Mouse (Mus musculus) CH12.LX (cell line): Measurements from ENCODE around the gene Parp9. TPM values are rescaled to one million over a fixed set of nuclear protein-coding genes. Genes with fewer than 3 reads are reported as not detected.

Experiments used
- DNase-seq: peaks from one replicate; pipeline ENCODE4 v3.0.0-alpha.2; 2013; ENCODE audit errors: extremely low read depth
- H3K27ac ChIP-seq: 2 replicates; pipeline ENCODE4 v1.5.1; 2012; ENCODE audit warnings: low read depth, mild to moderate bottlenecking, control low read depth, moderate library complexity; ENCODE audit not compliant: insufficient read depth
- H3K27me3 ChIP-seq: replicated peaks from 2 replicates; pipeline ENCODE3; 2012; ENCODE audit warnings: inconsistent platforms
- H3K36me3 ChIP-seq, 2 experiments: replicated peaks in 1 of 2; 2 replicates each; pipeline versions ENCODE3 to v1.6.1; 2012; ENCODE audit warnings: inconsistent platforms in 1 of 2, low read length in 1 of 2, mild to moderate bottlenecking in 1 of 2, mixed read lengths in 1 of 2, moderate library complexity in 1 of 2; ENCODE audit not compliant: control insufficient read depth in 1 of 2, insufficient read depth in 1 of 2
- H3K4me1 ChIP-seq, 2 experiments: 2 replicates each; pipeline ENCODE4 v1.6.1; 2012; ENCODE audit warnings: inconsistent platforms in 1 of 2, moderate library complexity in 1 of 2; ENCODE audit not compliant: insufficient read depth in 2 of 2, control insufficient read depth in 1 of 2
- H3K4me2 ChIP-seq: 2 replicates; pipeline ENCODE4 v1.6.1; 2012; ENCODE audit warnings: low read depth, mild to moderate bottlenecking, control low read depth; ENCODE audit not compliant: poor library complexity, insufficient read depth, severe bottlenecking
- H3K4me3 ChIP-seq, 3 experiments: fragments of 150-350 bp in 1 of 3; sonication (generic) in 1 of 3; replicated peaks in 1 of 3; 2 replicates each; pipeline versions ENCODE3 to v1.5.1; 2011 to 2012; ENCODE audit warnings: low read depth in 2 of 3, low read length in 2 of 3, mild to moderate bottlenecking in 2 of 3, moderate library complexity in 2 of 3, control low read depth in 1 of 3, improper control_type of control experiment in 1 of 3, inconsistent platforms in 1 of 3, mixed read lengths in 1 of 3; ENCODE audit not compliant: poor library complexity in 1 of 3
- H3K79me2 ChIP-seq: replicated peaks from 2 replicates; pipeline ENCODE4 v1.6.1; 2012; ENCODE audit warnings: mild to moderate bottlenecking, moderate library complexity; ENCODE audit not compliant: control insufficient read depth, poor library complexity, insufficient read depth, severe bottlenecking; ENCODE audit errors: extremely low read depth
- H3K9ac ChIP-seq: 2 replicates; pipeline ENCODE4 v1.6.1; 2012; ENCODE audit warnings: low read depth, mild to moderate bottlenecking, control low read depth, moderate library complexity; ENCODE audit not compliant: insufficient read depth
- H3K9me3 ChIP-seq: replicated peaks from 2 replicates; pipeline ENCODE3; 2012; ENCODE audit warnings: low read length, inconsistent platforms, mixed read lengths
- BHLHE40 ChIP-seq: IDR thresholded peaks from 2 replicates; pipeline ENCODE4 v1.6.1; 2011; ENCODE audit warnings: mild to moderate bottlenecking, low read depth, low read length, improper control_type of control experiment
- CHD1 ChIP-seq: IDR thresholded peaks from 2 replicates; pipeline ENCODE4 v1.6.1; 2012; ENCODE audit warnings: low read depth, low read length, improper control_type of control experiment, inconsistent platforms
- E2F4 ChIP-seq: IDR thresholded peaks from 2 replicates; pipeline ENCODE4 v1.6.1; 2011; ENCODE audit warnings: low read depth, low read length, improper control_type of control experiment; ENCODE audit not compliant: insufficient replicate concordance
- EP300 ChIP-seq: IDR thresholded peaks from 2 replicates; pipeline ENCODE4 v1.6.1; 2011; ENCODE audit warnings: low read length, improper control_type of control experiment
- ETS1 ChIP-seq: conservative IDR thresholded peaks from 2 replicates; pipeline ENCODE4 v1.6.1; 2012; ENCODE audit warnings: low read depth, mild to moderate bottlenecking, inconsistent platforms, low read length, improper control_type of control experiment, moderate library complexity
- HCFC1 ChIP-seq: IDR thresholded peaks from 2 replicates; pipeline ENCODE4 v1.6.1; 2012; ENCODE audit warnings: low read depth, mild to moderate bottlenecking, inconsistent platforms, low read length, improper control_type of control experiment
- IRF4 ChIP-seq: IDR thresholded peaks from 2 replicates; pipeline ENCODE4 v1.6.1; 2014; ENCODE audit warnings: low read depth, mild to moderate bottlenecking, inconsistent platforms, low read length, improper control_type of control experiment
- JUN ChIP-seq: IDR thresholded peaks from 2 replicates; pipeline ENCODE4 v1.6.1; 2011; ENCODE audit warnings: low read depth, mild to moderate bottlenecking, low read length, improper control_type of control experiment, moderate library complexity; ENCODE audit not compliant: insufficient read depth
- JUND ChIP-seq: conservative IDR thresholded peaks from 2 replicates; pipeline ENCODE4 v1.6.1; 2011; ENCODE audit warnings: low read depth, low read length, improper control_type of control experiment
- KAT2A ChIP-seq: IDR thresholded peaks from 2 replicates; pipeline ENCODE4 v1.6.1; 2012; ENCODE audit warnings: low read length, improper control_type of control experiment, inconsistent platforms; ENCODE audit not compliant: insufficient replicate concordance
- MAFK ChIP-seq: IDR thresholded peaks from 2 replicates; pipeline ENCODE4 v1.6.1; 2011; ENCODE audit warnings: low read length, improper control_type of control experiment; ENCODE audit not compliant: insufficient replicate concordance
- MAX ChIP-seq: IDR thresholded peaks from 2 replicates; pipeline ENCODE4 v1.6.1; 2011; ENCODE audit warnings: low read length, improper control_type of control experiment
- MAZ ChIP-seq: IDR thresholded peaks from 2 replicates; pipeline ENCODE4 v1.6.1; 2012; ENCODE audit warnings: low read depth, mild to moderate bottlenecking, inconsistent platforms, low read length, improper control_type of control experiment, moderate library complexity
- MEF2A ChIP-seq: IDR thresholded peaks from 2 replicates; pipeline ENCODE4 v1.6.1; 2014; ENCODE audit warnings: low read depth, mild to moderate bottlenecking, inconsistent platforms, low read length, improper control_type of control experiment, borderline replicate concordance
- MXI1 ChIP-seq: IDR thresholded peaks from 2 replicates; pipeline ENCODE4 v1.6.1; 2011; ENCODE audit warnings: mild to moderate bottlenecking, low read depth, low read length, improper control_type of control experiment
- MYC ChIP-seq: IDR thresholded peaks from 2 replicates; pipeline ENCODE4 v1.6.1; 2011; ENCODE audit warnings: low read depth, mild to moderate bottlenecking, improper control_type of control experiment, low read length
- NELFE ChIP-seq: IDR thresholded peaks from 2 replicates; pipeline ENCODE4 v1.6.1; 2011; ENCODE audit warnings: low read depth, low read length, improper control_type of control experiment
- NRF1 ChIP-seq: IDR thresholded peaks from 2 replicates; pipeline ENCODE4 v1.6.1; 2014; ENCODE audit warnings: low read depth, mild to moderate bottlenecking, inconsistent platforms, low read length, improper control_type of control experiment, moderate library complexity
- PAX5 ChIP-seq: IDR thresholded peaks from 2 replicates; pipeline ENCODE4 v1.6.1; 2012; ENCODE audit warnings: low read length, inconsistent platforms, mixed read lengths
- POLR2AphosphoS2 ChIP-seq: IDR thresholded peaks from 2 replicates; pipeline ENCODE4 v1.6.1; 2011; ENCODE audit warnings: low read depth, low read length, improper control_type of control experiment
- RAD21 ChIP-seq: IDR thresholded peaks from 2 replicates; pipeline ENCODE4 v1.6.1; 2011; ENCODE audit warnings: low read depth, mild to moderate bottlenecking, low read length, improper control_type of control experiment, moderate library complexity
- RCOR1 ChIP-seq: conservative IDR thresholded peaks from 2 replicates; pipeline ENCODE4 v1.6.1; 2012; ENCODE audit warnings: low read depth, mild to moderate bottlenecking, inconsistent platforms, low read length, improper control_type of control experiment
- SIN3A ChIP-seq: IDR thresholded peaks from 2 replicates; pipeline ENCODE4 v1.6.1; 2012; ENCODE audit warnings: low read length, improper control_type of control experiment, inconsistent platforms
- TBP ChIP-seq: conservative IDR thresholded peaks from 2 replicates; pipeline ENCODE4 v1.6.1; 2011; ENCODE audit warnings: low read depth, low read length, improper control_type of control experiment
- USF2 ChIP-seq: conservative IDR thresholded peaks from 2 replicates; pipeline ENCODE4 v1.6.1; 2011; ENCODE audit warnings: low read depth, low read length, improper control_type of control experiment
- ZC3H11A ChIP-seq: IDR thresholded peaks from 2 replicates; pipeline ENCODE4 v1.6.1; 2012; ENCODE audit warnings: low read depth, mild to moderate bottlenecking, inconsistent platforms, low read length, improper control_type of control experiment
- ZKSCAN1 ChIP-seq: IDR thresholded peaks from 2 replicates; pipeline ENCODE4 v1.6.1; 2012; ENCODE audit warnings: low read depth, inconsistent platforms, low read length, improper control_type of control experiment, borderline replicate concordance
- ZMIZ1 ChIP-seq: IDR thresholded peaks from 2 replicates; pipeline ENCODE4 v1.6.1; 2012; ENCODE audit warnings: low read depth, mild to moderate bottlenecking, inconsistent platforms, low read length, improper control_type of control experiment
- ZNF384 ChIP-seq: IDR thresholded peaks from 2 replicates; pipeline ENCODE4 v1.6.1; 2012; ENCODE audit warnings: low read depth, low read length, improper control_type of control experiment, inconsistent platforms
- dilution Hi-C: fragments of 300-500 bp; cut with MboI; formaldehyde crosslinking; loops from 2 replicates; pipeline ENCODE4 v1.14.3; 2020; ENCODE audit warnings: low sequenced_read_pairs; ENCODE audit not compliant: extremely low pct_unique_long_range_greater_than_20kb, extremely low pct_ligation_motif_present
- in situ Hi-C: fragments of 300-500 bp; cut with MboI; formaldehyde crosslinking; loops from 3 replicates; pipeline ENCODE4 v1.14.3; 2019; ENCODE audit warnings: low sequenced_read_pairs, low pct_ligation_motif_present, low pct_unique_long_range_greater_than_20kb, mixed read lengths
- polyA plus RNA-seq: library from polyadenylated mRNA; unstranded; fragments of >175 nt; gene quantifications from 2 replicates; pipeline ENCODE4 v1.2.1, GENCODE M21; 2012; ENCODE audit warnings: low read depth; ENCODE audit not compliant: insufficient read length
- total RNA-seq, 2 experiments: library from RNA; depleted of rRNA; stranded (reverse); fragments of 300-350 nt in 1 of 2; fragments of >200 nt in 1 of 2; gene quantifications; 2 replicates each; pipeline ENCODE4 v1.2.3; 2012 to 2014

Parp9 gene
- total and polyA plus RNA-seq, 3 experiments: 30.3 to 53.1 (median 33.2) TPM

DNA sequence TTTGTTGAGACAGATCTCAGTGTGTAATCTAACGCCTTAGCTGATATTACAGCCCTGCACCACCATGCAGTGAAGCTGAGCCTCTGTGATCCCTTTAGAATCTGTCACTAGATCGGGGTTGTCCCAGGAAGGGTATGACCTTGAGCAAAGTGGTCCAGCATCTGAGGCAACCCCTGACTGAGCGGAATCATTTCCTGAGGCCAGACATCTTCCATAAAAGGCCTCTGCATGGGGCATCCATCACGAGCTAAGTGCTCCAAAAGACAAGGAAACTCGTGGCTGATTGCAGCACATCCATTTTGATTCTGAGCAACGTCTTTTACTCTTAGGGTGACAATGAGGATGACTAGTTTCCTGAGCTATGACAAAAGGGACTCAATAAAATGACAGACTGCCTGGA lies 43.3 kb upstream of the Parp9 start:
- H3K36me3 ChIP-seq: no peaks in the 10 kb centered on the region
- no peaks in the 10 kb centered on the region for H3K79me2 ChIP-seq
- H3K4me1 ChIP-seq: no peaks in the 10 kb centered on the region
- no peak for DNase-seq
- peaks cover 2% of the 10 kb centered on the region for H3K9me3 ChIP-seq
- H3K27ac ChIP-seq: no peak overlapping the region
- no peak overlapping the region for H3K9ac ChIP-seq
- in situ Hi-C loops: no loop called here
- no peaks in the 10 kb centered on the region for H3K27me3 ChIP-seq
- H3K4me2 ChIP-seq: no peak overlapping the region
- no peak for TF ChIP-seq MEF2A
- TF ChIP-seq HCFC1: no peak
- no peak for TF ChIP-seq PAX5
- TF ChIP-seq RAD21: no peak
- no peak for TF ChIP-seq CHD1
- TF ChIP-seq TBP: no peak
- TF ChIP-seq MYC: no peak
- TF ChIP-seq ZKSCAN1: no peak
- no peak overlapping the region for H3K4me3 ChIP-seq
- dilution Hi-C loops: no loop called here

DNA sequence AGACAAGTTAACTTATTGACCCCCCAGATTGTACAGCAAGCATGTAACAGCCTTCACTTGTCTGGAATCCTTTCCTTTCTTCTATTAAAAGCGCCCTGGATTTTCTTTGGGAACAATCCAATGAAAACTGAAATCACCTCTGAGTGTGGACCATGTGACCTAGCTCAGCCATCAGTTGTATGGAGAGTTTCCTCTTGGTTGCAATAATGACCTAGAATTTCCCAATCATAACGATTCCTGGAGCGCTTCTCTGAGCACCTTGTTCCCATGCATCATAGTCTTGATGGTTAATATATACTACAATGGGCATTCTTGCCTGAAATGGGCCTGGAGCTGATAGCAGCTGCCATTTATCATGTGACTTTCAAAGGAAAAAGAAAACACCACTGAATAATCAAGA lies 37.7 kb upstream of the Parp9 start:
- no peaks in the 10 kb centered on the region for H3K27me3 ChIP-seq

DNA sequence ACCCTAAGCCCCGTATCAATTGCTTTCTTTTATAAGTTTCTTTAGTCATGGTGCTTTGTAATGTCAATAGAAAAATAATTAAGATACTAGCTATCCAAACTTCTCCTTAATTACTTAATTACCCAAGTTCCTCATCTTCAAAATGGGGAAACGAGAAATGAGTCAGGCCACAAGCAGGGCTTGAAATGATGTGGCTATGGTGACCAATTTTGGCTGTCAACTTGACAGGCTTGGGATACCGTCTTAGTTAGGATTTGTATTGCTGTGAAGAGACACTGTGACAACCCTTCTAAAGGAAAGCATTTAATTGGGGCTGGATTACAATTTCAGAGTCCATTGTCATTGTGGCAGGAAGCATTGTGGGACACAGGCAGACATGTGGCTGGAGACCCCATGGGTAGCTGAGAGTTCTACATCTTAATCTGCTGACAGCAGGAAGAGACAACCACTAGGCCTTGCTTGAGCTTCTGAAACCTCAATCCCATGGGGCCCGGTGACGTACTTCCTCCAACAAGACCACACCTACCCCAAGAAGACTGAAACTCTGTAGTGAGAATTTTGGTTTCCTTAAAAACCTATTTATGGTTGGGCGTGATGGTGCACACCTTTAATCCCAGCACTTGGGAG lies 35.1 kb upstream of the Parp9 start:
- Histone ChIP-seq H3K9ac (no peak overlapping the region), H3K36me3 (no peaks in the 10 kb centered on the region), H3K27me3 (no peaks in the 10 kb centered on the region), H3K79me2 (no peaks in the 10 kb centered on the region), H3K27ac (no peak overlapping the region), H3K4me1 (peaks cover 6 to 37% of the 10 kb centered on the region in 2 experiments; a peak in 3 of 4 replicates), H3K9me3 (peaks cover 18% of the 10 kb centered on the region)
- dilution Hi-C loops: no loop called here
- TF ChIP-seq JUND (peak; percentile 73), PAX5 (no peak), HCFC1 (no peak), JUN (0 out of 2 replicates have a peak, but pooled peaks have one; percentile 35), MYC (no peak), EP300 (peak; percentile 75), KAT2A (no peak), MXI1 (no peak), IRF4 (peak; percentile 62), ETS1 (0 out of 2 replicates have a peak, but pooled peaks have one; percentile 17), E2F4 (no peak), NRF1 (no peak), NELFE (no peak), ZKSCAN1 (no peak)
- TF ChIP-seq, all 38 proteins: peak for 5
- in situ Hi-C loops: no loop called here
- no peak overlapping the region for H3K4me3 ChIP-seq
- peak; percentile 74 for DNase-seq
- H3K4me2 ChIP-seq: no peak overlapping the region

More for the DNA sequence above, 37.7 kb upstream of the Parp9 start:
- dilution Hi-C loops (no loop called here), in situ Hi-C loops (no loop called here)
- Histone ChIP-seq H3K9ac (no peak overlapping the region), H3K79me2 (no peaks in the 10 kb centered on the region), H3K4me1 (peaks cover 6 to 21% of the 10 kb centered on the region in 2 experiments; a peak in 3 of 4 replicates), H3K36me3 (no peaks in the 10 kb centered on the region)
- no peak for DNase-seq
- TF ChIP-seq ZNF384 (no peak), ZC3H11A (no peak), MAZ (no peak), MEF2A (no peak), ZKSCAN1 (no peak), MAFK (no peak), USF2 (no peak), NRF1 (no peak), BHLHE40 (no peak), RCOR1 (no peak), POLR2AphosphoS2 (no peak), MAX (no peak), ZMIZ1 (no peak), SIN3A (no peak)
- TF ChIP-seq, all 38 proteins: peak for 0
- H3K27ac ChIP-seq: no peak overlapping the region
- H3K9me3 ChIP-seq: peaks cover 20% of the 10 kb centered on the region
- no peak overlapping the region for H3K4me3 ChIP-seq
- H3K4me2 ChIP-seq: no peak overlapping the region
